Mouse (Mus musculus) midbrain, embryonic 10.5 days (tissue): ENCODE data around the gene Inha. TPM values are rescaled to one million over a fixed set of nuclear protein-coding genes. Genes with fewer than 3 reads are reported as not detected.

Experiments used
- DNase-seq: peaks from one replicate; pipeline ENCODE4 v3.0.0-alpha.2; 2017; ENCODE audit warnings: low spot score
- H3K27ac ChIP-seq: fragments of 300-500 bp; sonication (generic); replicated peaks from 2 replicates; pipeline ENCODE4 v1.5.1; 2016; ENCODE audit warnings: mild to moderate bottlenecking
- H3K27me3 ChIP-seq: fragments of 300-500 bp; sonication (generic); 2 replicates; pipeline ENCODE4 v1.6.1; 2016; ENCODE audit warnings: low read depth, mild to moderate bottlenecking; ENCODE audit not compliant: poor library complexity, severe bottlenecking
- H3K36me3 ChIP-seq: fragments of 300-500 bp; sonication (generic); 2 replicates; pipeline ENCODE4 v1.6.1; 2016; ENCODE audit warnings: mild to moderate bottlenecking, moderate library complexity
- H3K4me1 ChIP-seq: fragments of 300-500 bp; sonication (generic); 2 replicates; pipeline ENCODE4 v1.6.1; 2016
- H3K4me3 ChIP-seq: fragments of 300-500 bp; sonication (generic); 2 replicates; pipeline ENCODE4 v1.5.1; 2016; ENCODE audit warnings: mild to moderate bottlenecking, moderate library complexity
- H3K9me3 ChIP-seq: fragments of 300-500 bp; sonication (generic); replicated peaks from 2 replicates; pipeline ENCODE4 v1.6.1; 2016; ENCODE audit warnings: mild to moderate bottlenecking
- WGBS: fragments of 180-500 bp; shearing (Covaris S2); methylation state at CpG from one replicate; pipeline ENCODE4 v1.1.7; 2016; 5-methylcytosine and 5-hydroxymethylcytosine counted together
- polyA plus RNA-seq: library from polyadenylated mRNA; unstranded; fragments of >200 nt; fragmentation: Nextera tagmentation; extraction: Ambion mirVana; gene quantifications from 2 replicates; pipeline ENCODE4 v1.2.1, GENCODE M21; 2016

Inha gene
- polyA plus RNA-seq, 1 experiment from 2014 or later: 1.7 TPM

- Histone ChIP-seq H3K27ac (peak overlapping the region; percentile 67), H3K4me3 (peak overlapping the region; percentile 41; the same call in 1 of the 2 replicates), H3K4me1 (peaks cover 19% of the 10 kb centered on the region), H3K36me3 (peaks cover 43% of the 10 kb centered on the region), H3K27me3 (no peaks in the 10 kb centered on the region; the same call in 1 of the 2 replicates), H3K9me3 (no peaks in the 10 kb centered on the region; the same call in 1 of the 2 replicates)
- 89% methylated on average over 18 of the region's 18 CpGs for WGBS
- no peak for DNase-seq
Observed at GRCm38 (mm10) chr1:75558388-75559178, 51.7 kb downstream of the Inha start.

DNA sequence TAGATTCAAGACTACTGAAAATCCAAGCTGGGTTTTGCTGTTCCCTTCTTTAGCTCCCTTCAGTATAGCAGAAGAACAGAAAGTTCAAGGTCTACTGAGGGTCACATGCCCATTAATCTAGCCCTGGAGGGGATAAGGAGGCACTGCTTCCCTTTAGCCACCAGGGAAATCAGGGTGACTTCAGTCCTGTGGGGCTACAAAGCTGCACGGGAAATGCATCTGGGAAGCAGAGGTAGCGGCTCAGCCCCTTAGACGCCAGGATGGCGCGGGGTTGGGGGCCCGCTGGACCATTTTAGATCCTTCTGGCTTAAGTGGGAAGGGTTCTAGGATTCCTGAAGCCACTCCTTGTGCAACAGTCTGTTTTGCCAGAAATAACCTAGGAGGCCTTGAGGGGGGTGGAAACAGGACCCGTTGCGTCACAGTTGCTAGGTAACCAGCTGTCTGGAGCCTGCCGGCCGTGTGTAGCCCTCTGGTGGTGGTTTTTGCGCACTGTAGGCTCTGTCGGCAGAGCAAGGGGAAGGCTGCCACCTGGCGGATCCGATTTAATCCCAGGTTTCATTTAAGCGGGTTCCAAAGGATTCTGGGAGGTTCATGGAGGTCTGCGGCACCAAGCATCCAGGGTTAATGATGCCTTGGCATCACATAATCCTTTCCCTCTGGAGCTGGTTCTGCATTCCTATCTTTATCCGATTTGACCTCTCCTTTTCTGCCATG is 52.5 kb downstream of the Inha start:
- Histone ChIP-seq H3K9me3 (no peaks in the 10 kb centered on the region; the same call in 1 of the 2 replicates), H3K27ac (peak overlapping the region; percentile 75), H3K36me3 (peaks cover 35% of the 10 kb centered on the region), H3K4me3 (peak overlapping the region; percentile 41), H3K4me1 (peaks cover 19% of the 10 kb centered on the region), H3K27me3 (no peaks in the 10 kb centered on the region)
- DNase-seq: peak; percentile 92
- 11% methylated on average over 17 of the region's 17 CpGs for WGBS

Other genes with a start within 250 kb of the Inha start
- 3.6 and 6.1 TPM in 2 replicates for gene Ptprn, start 242.6 kb upstream of the Inha start, polyA plus RNA-seq
- gene Resp18, start 228.7 kb upstream of the Inha start, polyA plus RNA-seq: 7.2 and 16.2 TPM in 2 replicates
- gene Dnpep, start 189.1 kb upstream of the Inha start, polyA plus RNA-seq: 157 and 176 TPM in 2 replicates
- 1.1 and 2.8 TPM in 2 replicates for gene Des, start 146.7 kb upstream of the Inha start, polyA plus RNA-seq
- gene Speg, start 131.8 kb upstream of the Inha start, polyA plus RNA-seq: 23.6 and 26.9 TPM in 2 replicates
- gene Gmppa, start 71.1 kb upstream of the Inha start, polyA plus RNA-seq: 70.2 and 73.1 TPM in 2 replicates
- 6.1 and 17.7 TPM in 2 replicates for gene Asic4, start 56.6 kb upstream of the Inha start, polyA plus RNA-seq
- 24.4 and 25.2 TPM in 2 replicates for gene Chpf, start 27.8 kb upstream of the Inha start, polyA plus RNA-seq
- gene Tmem198, start 27.5 kb upstream of the Inha start, polyA plus RNA-seq: 9.9 and 17.4 TPM in 2 replicates
- gene Obsl1, start 625 bp upstream of the Inha start, polyA plus RNA-seq: 35.2 and 35.7 TPM in 2 replicates
- 31.7 and 33.0 TPM in 2 replicates for gene Stk11ip, start 14.5 kb downstream of the Inha start, polyA plus RNA-seq
- 13.2 and 16.7 TPM in 2 replicates for gene Slc4a3, start 39.2 kb downstream of the Inha start, polyA plus RNA-seq